ENCODE assay signal across 7 mouse cellular contexts in genomic region chr6:39257111-39257571, GRCm38 (mm10). TPM values are rescaled to one million over a fixed set of nuclear protein-coding genes. Genes with fewer than 3 reads are reported as not detected.
A peak's percentile ranks its signal among the peaks of the same experiment; 100 is the strongest.
DNase-seq lines count a peak whose midpoint lies in the region; ATAC-seq and TF ChIP-seq lines count a peak whose summit lies in the region.

No protein-coding gene starts in this region.

- WGBS in heart, embryonic 15.5 days = under 1% methylated on average over 18 of the region's 18 CpGs
- WGBS in stomach, postnatal 0 days = 2% methylated on average over 18 of the region's 18 CpGs

- no peak for DNase-seq in ES-E14 (ENCODE audit: low read depth, low spot score)
- peak; percentile 72 for DNase-seq in embryo, embryonic 11 days
- DNase-seq in kidney, postnatal 14 days = peak; percentile 49
- DNase-seq in stomach, postnatal 0 days (ENCODE audit: low spot score) = no peak

- peak; percentile 23; the same call in 1 of the 2 replicates for TF ChIP-seq CTCF in stomach, postnatal 0 days (IDR thresholded peaks at IDR 0.05; ENCODE audit: low read depth)

- in situ Hi-C loops in ES-E14 (cut with MboI; ENCODE audit: low sequenced_read_pairs in 2 of 2, unreplicated experiment in 2 of 2) = no loop called here

- no peaks in the 10 kb centered on the region for H3K36me3 ChIP-seq in ES-E14 (ENCODE audit: control insufficient read depth, insufficient read depth, low read length, poor library complexity, severe bottlenecking)
- H3K36me3 ChIP-seq in heart, embryonic 15.5 days = no peaks in the 10 kb centered on the region
- no peaks in the 10 kb centered on the region for H3K36me3 ChIP-seq in megakaryocyte, embryonic 14.5 days (replicated peaks; ENCODE audit: low read length)
- no peaks in the 10 kb centered on the region for H3K36me3 ChIP-seq in stomach, postnatal 0 days (ENCODE audit: control insufficient read depth, insufficient read depth, low read length)

- no peak for TF ChIP-seq EP300 in stomach, postnatal 0 days (optimal IDR thresholded peaks at IDR 0.05)

- H3K4me1 ChIP-seq in ES-E14 (ENCODE audit: control insufficient read depth in 2 of 2, insufficient read depth in 2 of 2, low read length in 2 of 2, poor library complexity in 1 of 2) = peaks cover 0 to 8% of the 10 kb centered on the region in 2 experiments; a peak in 1 of 4 replicates
- H3K4me1 ChIP-seq in heart, embryonic 15.5 days (replicated peaks) = peaks cover 19% of the 10 kb centered on the region
- H3K4me1 ChIP-seq in megakaryocyte, embryonic 14.5 days = peaks cover 16% of the 10 kb centered on the region
- H3K4me1 ChIP-seq in stomach, postnatal 0 days (replicated peaks; ENCODE audit: control insufficient read depth, insufficient read depth) = no peaks in the 10 kb centered on the region

- peak overlapping the region; percentile 98 for H3K4me2 ChIP-seq in heart, embryonic 15.5 days
- peak overlapping the region; percentile 95 for H3K4me2 ChIP-seq in stomach, postnatal 0 days (replicated peaks; ENCODE audit: low read depth)

- peak overlapping the region; percentile 24 for H3K9ac ChIP-seq in ES-E14 (ENCODE audit: insufficient read depth, low read depth, low read length, poor library complexity, severe bottlenecking)
- H3K9ac ChIP-seq in heart, embryonic 15.5 days = peak overlapping the region; percentile 55
- no peak overlapping the region; the same call in 1 of the 2 replicates for H3K9ac ChIP-seq in stomach, postnatal 0 days (ENCODE audit: low read length)

- H3K27ac ChIP-seq in ES-E14 (ENCODE audit: insufficient read depth, low read depth, low read length, poor library complexity, severe bottlenecking) = peak overlapping the region; percentile 27; the same call in 1 of the 2 replicates
- peak overlapping the region; percentile 54 for H3K27ac ChIP-seq in heart, embryonic 15.5 days
- H3K27ac ChIP-seq in stomach, postnatal 0 days (replicated peaks) = peak overlapping the region; percentile 73

- H3K27me3 ChIP-seq in heart, embryonic 15.5 days = no peaks in the 10 kb centered on the region
- peaks cover 59% of the 10 kb centered on the region for H3K27me3 ChIP-seq in megakaryocyte, embryonic 14.5 days (replicated peaks)
- H3K27me3 ChIP-seq in stomach, postnatal 0 days (ENCODE audit: control insufficient read depth, insufficient read depth, low read length) = no peaks in the 10 kb centered on the region

- peak; percentile 16 for ATAC-seq in CD4-positive, CD25-positive, alpha-beta regulatory T cell, adult 4 months
- ATAC-seq in heart, embryonic 15.5 days (replicated peaks; ENCODE audit: insufficient number of reproducible peaks, insufficient read depth, low FRiP score, low read depth) = peak; percentile 34; the same call in 1 of the 2 replicates
- ATAC-seq in stomach, postnatal 0 days (ENCODE audit: low FRiP score, low TSS enrichment) = peak; percentile 40; the same call in 1 of the 2 replicates

- H3K9me3 ChIP-seq in ES-E14 (ENCODE audit: control insufficient read depth, insufficient read depth, low read depth, low read length) = no peaks in the 10 kb centered on the region
- no peaks in the 10 kb centered on the region for H3K9me3 ChIP-seq in heart, embryonic 15.5 days (replicated peaks)
- peaks cover 3% of the 10 kb centered on the region for H3K9me3 ChIP-seq in megakaryocyte, embryonic 14.5 days
- H3K9me3 ChIP-seq in stomach, postnatal 0 days (ENCODE audit: control insufficient read depth, low read length) = no peaks in the 10 kb centered on the region

- peak overlapping the region; percentile 58 to 61 for H3K4me3 ChIP-seq in ES-E14 (ENCODE audit: insufficient read depth in 1 of 2, low read depth in 1 of 2, low read length in 2 of 2, poor library complexity in 1 of 2, severe bottlenecking in 1 of 2)
- H3K4me3 ChIP-seq in heart, embryonic 15.5 days = peak overlapping the region; percentile 60
- peak overlapping the region; percentile 89 for H3K4me3 ChIP-seq in megakaryocyte, embryonic 14.5 days (replicated peaks)
- H3K4me3 ChIP-seq in stomach, postnatal 0 days (ENCODE audit: low read depth, low read length) = peak overlapping the region; percentile 51

TF ChIP-seq in ES-E14, 5 proteins besides CTCF, POLR2A, EP300 and RAD21:
- no peak for TF ChIP-seq ZC3H11A (IDR thresholded peaks at IDR 0.05; ENCODE audit: borderline replicate concordance, low read depth, low read length)
- TF ChIP-seq CHD2 (IDR thresholded peaks at IDR 0.05; ENCODE audit: low read depth, low read length) = no peak
- no peak for TF ChIP-seq HCFC1 (IDR thresholded peaks at IDR 0.05; ENCODE audit: borderline replicate concordance, insufficient read depth, low read length)
- TF ChIP-seq ZNF384 (IDR thresholded peaks at IDR 0.05; ENCODE audit: low read depth, low read length) = no peak
- TF ChIP-seq MAFK (IDR thresholded peaks at IDR 0.05; ENCODE audit: insufficient read depth, low read depth, low read length) = no peak

RNA-seq across cellular contexts. Expression of gene Kdm7a, which starts 50.6 kb away (rescaled TPM):
- polyA plus RNA-seq in CD4-positive, CD25-positive, alpha-beta regulatory T cell, adult 4 months (2017; shearing (Covaris generic)) = 10 to 100 TPM; 10.2 to 13.6 TPM
- 7.4 and 11.9 TPM in 2 replicates for total RNA-seq in ES-E14 (2012; rRNA removed)
- polyA plus RNA-seq in heart, embryonic 15.5 days (2015; fragmentation: Nextera tagmentation; extraction: Ambion mirVana) = 4.6 and 5.4 TPM in 2 replicates
- 0.31 TPM in 1 of 2 replicates, not detected in the other for polyA plus RNA-seq in megakaryocyte, embryonic 14.5 days (2012; ENCODE audit: insufficient read depth, low replicate concordance)
- 2.5 and 2.6 TPM in 2 replicates for polyA plus RNA-seq in stomach, postnatal 0 days (2015; fragmentation: Nextera tagmentation; extraction: Ambion mirVana)

Comparison
In these comparisons a context has a peak if more than half of its experiments do, and no peak if none do; other contexts are left out.
1. DNase-seq: peak in embryo, embryonic 11 days (single experiment) and kidney, postnatal 14 days (single experiment); none in ES-E14 (single experiment) and stomach, postnatal 0 days (single experiment).
2. Peak in every context shown above with its lines, with median percentiles within 50 percentile points of each other: ATAC-seq, H3K27ac ChIP-seq and H3K4me3 ChIP-seq.